Mouse (Mus musculus) telencephalon, adult 2 months (tissue): ENCODE measurements around the gene Gas7.

ENCODE experiments used
- DNase-seq: peaks from one replicate; pipeline ENCODE4 v3.0.0-alpha.2; 2011; ENCODE audit warnings: low read depth, low spot score

The Gas7 gene

GRCm38 (mm10) chr11:67616557-67617239 is 161.5 kb downstream of the Gas7 start:
- DNase-seq, result peak; percentile 89

GRCm38 (mm10) chr11:67622340-67622739 is 167.1 kb downstream of the Gas7 start:
- DNase-seq, result no peak

GRCm38 (mm10) chr11:67627179-67627578 is 171.9 kb downstream of the Gas7 start:
- no peak for DNase-seq

GRCm38 (mm10) chr11:67628522-67628921 is 173.3 kb downstream of the Gas7 start:
- DNase-seq, result no peak

GRCm38 (mm10) chr11:67632906-67633305 is 177.7 kb downstream of the Gas7 start:
- DNase-seq, result no peak

- no peak for DNase-seq
Observed at GRCm38 (mm10) chr11:67633620-67634229, 178.5 kb downstream of the Gas7 start.

GRCm38 (mm10) chr11:67636201-67636600 is 181.0 kb downstream of the Gas7 start:
- DNase-seq, result no peak

- no peak for DNase-seq
Observed at GRCm38 (mm10) chr11:67636905-67637586, 181.8 kb downstream of the Gas7 start.

- DNase-seq, result no peak
Observed at GRCm38 (mm10) chr11:67638401-67638800, 183.2 kb downstream of the Gas7 start.

- DNase-seq, result no peak
Observed at GRCm38 (mm10) chr11:67640299-67640698, 185.1 kb downstream of the Gas7 start.

GRCm38 (mm10) chr11:67642421-67642820 is 187.2 kb downstream of the Gas7 start:
- DNase-seq, result no peak

GRCm38 (mm10) chr11:67642835-67643234 is 187.6 kb downstream of the Gas7 start:
- DNase-seq, result no peak

- DNase-seq, result no peak
Observed at GRCm38 (mm10) chr11:67643465-67643864, 188.2 kb downstream of the Gas7 start.

- DNase-seq, result no peak
Observed at GRCm38 (mm10) chr11:67644632-67645149, 189.5 kb downstream of the Gas7 start.

- no peak for DNase-seq
Observed at GRCm38 (mm10) chr11:67647745-67648144, 192.5 kb downstream of the Gas7 start.

GRCm38 (mm10) chr11:67648651-67649407 is 193.6 kb downstream of the Gas7 start:
- no peak for DNase-seq

GRCm38 (mm10) chr11:67649971-67650707 is 194.9 kb downstream of the Gas7 start:
- no peak for DNase-seq

- no peak for DNase-seq
Observed at GRCm38 (mm10) chr11:67651731-67652130, 196.5 kb downstream of the Gas7 start.

GRCm38 (mm10) chr11:67652194-67652892 is 197.1 kb downstream of the Gas7 start:
- no peak for DNase-seq

- DNase-seq, result no peak
Observed at GRCm38 (mm10) chr11:67652893-67653255, 197.6 kb downstream of the Gas7 start.
